Mouse (Mus musculus) myocyte (in vitro differentiated cells): Measurements from ENCODE around the gene Hist1h2bl.
A peak's percentile ranks its signal among the peaks of the same experiment; 100 is the strongest.
"Not testable (repeated sequence)": the region's sequence is repeated elsewhere in the genome, so short reads cannot be mapped to it uniquely, and the experiment has no call there.

ENCODE experiments used
- MAX ChIP-seq: IDR thresholded peaks from one replicate; pipeline ENCODE4 v1.6.1; 2011; ENCODE audit warnings: low read depth, mild to moderate bottlenecking, control low read depth
- MYOD1 ChIP-seq, 3 experiments: IDR thresholded peaks; one replicate each; pipeline ENCODE4 v1.6.1; 2011; ENCODE audit warnings: control low read depth in 2 of 3, low read depth in 2 of 3, mild to moderate bottlenecking in 2 of 3, moderate library complexity in 1 of 3; ENCODE audit not compliant: insufficient read length in 2 of 3, control insufficient read depth in 1 of 3
- POLR2A ChIP-seq: IDR thresholded peaks from one replicate; pipeline ENCODE4 v1.6.1; 2011; ENCODE audit warnings: low read depth, mild to moderate bottlenecking, control low read depth, moderate library complexity; ENCODE audit not compliant: insufficient read length
- POLR2AphosphoS2 ChIP-seq: IDR thresholded peaks from one replicate; pipeline ENCODE4 v1.6.1; 2011; ENCODE audit warnings: low read depth, control low read depth; ENCODE audit not compliant: insufficient read length
- REST ChIP-seq: IDR thresholded peaks from one replicate; pipeline ENCODE4 v1.6.1; 2011; ENCODE audit warnings: mild to moderate bottlenecking, control low read depth, moderate library complexity; ENCODE audit not compliant: insufficient read depth, insufficient read length
- TCF12 ChIP-seq: IDR thresholded peaks from one replicate; pipeline ENCODE4 v1.6.1; 2011; ENCODE audit warnings: mild to moderate bottlenecking, control low read depth; ENCODE audit not compliant: poor library complexity, insufficient read depth, severe bottlenecking

DNA sequence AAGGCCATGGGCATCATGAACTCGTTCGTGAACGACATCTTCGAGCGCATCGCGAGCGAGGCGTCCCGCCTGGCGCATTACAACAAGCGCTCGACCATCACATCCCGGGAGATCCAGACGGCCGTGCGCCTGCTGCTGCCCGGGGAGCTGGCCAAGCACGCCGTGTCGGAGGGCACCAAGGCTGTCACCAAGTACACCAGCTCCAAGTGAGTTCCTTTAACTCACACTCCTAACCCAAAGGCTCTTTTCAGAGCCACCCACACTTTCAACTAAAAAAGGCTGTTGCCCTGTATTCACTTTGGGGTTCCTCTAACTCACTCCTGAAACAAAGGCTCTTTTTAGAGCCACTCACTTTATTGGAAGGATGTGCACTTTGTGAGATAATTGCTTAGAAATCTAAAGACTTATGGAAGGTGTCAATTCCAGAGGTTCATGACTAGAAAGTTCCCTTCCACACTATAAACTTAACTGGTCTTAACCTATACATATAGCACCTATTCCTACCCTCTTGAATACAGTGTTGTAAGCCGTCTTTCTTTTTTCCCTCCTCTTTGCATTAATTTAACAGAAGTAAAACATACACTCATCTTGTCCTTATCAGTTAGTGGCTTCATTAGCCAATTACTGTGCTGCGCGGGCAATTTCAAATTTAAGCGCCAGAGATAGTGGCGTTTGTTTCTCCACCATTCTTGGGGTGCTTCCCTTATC is 38.5 kb upstream of the Hist1h2bl start:
- not testable (repeated sequence) for TF ChIP-seq POLR2A; MYOD1 (IDR thresholded peaks at IDR 0.05; ENCODE audit: control insufficient read depth in 1 of 3, insufficient read length in 2 of 3, low read depth in 2 of 3); TCF12; REST; MAX
- TF ChIP-seq POLR2AphosphoS2 = peak; percentile 67
